Mouse (Mus musculus): ENCODE results near the gene Pkp2.
A peak's percentile ranks its signal among the peaks of the same experiment; 100 is the strongest.

Gene Pkp2

DNA sequence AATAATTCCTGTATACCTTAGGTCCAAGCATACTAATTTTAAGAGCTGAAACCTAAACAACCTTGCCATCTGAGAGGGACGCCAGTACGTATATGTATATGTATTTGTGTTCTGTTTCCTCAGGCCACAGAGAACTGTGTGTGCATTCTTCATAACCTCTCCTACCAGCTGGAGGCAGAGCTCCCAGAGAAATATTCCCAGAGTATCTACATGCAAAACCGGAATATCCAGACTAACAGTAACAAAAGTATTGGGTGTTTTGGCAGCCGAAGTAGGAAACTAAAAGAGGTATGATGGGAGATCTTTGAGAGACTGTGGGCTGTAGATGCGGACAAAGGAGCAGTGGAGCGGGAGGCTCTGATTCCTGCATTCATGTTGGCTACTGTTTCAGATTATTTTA, 48.4 kb downstream of the Pkp2 start:
- no peak for DNase-seq

DNA sequence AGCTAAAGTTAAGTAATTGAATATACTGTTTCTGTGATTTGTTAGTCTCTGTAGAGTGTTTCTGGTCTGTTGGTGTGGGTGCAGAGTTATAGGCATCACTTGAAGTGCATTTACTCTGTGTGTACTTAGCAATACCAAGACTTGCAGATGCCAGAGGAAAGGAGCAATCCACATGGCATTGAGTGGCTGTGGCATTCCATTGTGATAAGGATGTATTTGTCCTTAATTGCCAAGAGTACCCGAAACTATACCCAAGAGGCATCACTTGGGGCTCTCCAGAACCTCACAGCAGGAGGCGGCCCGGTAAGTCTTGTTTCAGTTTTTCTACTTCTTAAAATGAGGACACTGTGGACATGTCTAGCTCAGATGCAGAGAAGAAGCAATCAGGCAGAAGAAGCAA, 49.3 kb downstream of the Pkp2 start:
- DNase-seq: no peak

GRCm38 (mm10) chr16:16272978-16273377, 59.9 kb downstream of the Pkp2 start:
- no peak for DNase-seq

GRCm38 (mm10) chr16:16273752-16274151, 60.6 kb downstream of the Pkp2 start:
- DNase-seq: no peak

GRCm38 (mm10) chr16:16302369-16303137, 89.4 kb downstream of the Pkp2 start, which contains the start of gene Yars2:
TSS of gene Yars2 (plus strand) at chr16:16302965.
- DNase-seq: peak; percentile 92

GRCm38 (mm10) chr16:16303138-16303827, 90.2 kb downstream of the Pkp2 start:
- peak; percentile 45 for DNase-seq

DNA sequence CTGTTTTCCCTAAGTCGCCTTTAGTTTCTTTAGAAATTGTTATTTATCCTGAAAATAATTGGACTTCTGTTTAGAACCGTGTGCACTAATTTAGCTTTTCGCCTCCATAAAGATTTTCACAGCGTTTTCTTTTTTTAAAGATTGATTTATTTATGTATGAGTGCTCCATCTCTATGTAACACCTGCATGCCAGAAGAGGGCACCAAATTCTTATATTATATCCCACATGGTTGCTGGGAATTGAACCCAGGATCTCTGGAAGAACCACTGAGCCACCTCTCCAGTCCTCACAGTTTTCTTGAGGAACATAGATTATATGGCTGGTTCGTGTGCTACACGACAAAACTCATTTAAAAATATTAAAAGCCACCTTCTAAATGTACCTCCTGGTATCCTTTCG, 90.8 kb downstream of the Pkp2 start:
- no peak for DNase-seq

- DNase-seq: no peak
These were observed 98.2 kb downstream of the Pkp2 start for GRCm38 (mm10) chr16:16311319-16311718.
